Mouse (Mus musculus): ENCODE data around the gene Rtkn2. TPM values are rescaled to one million over a fixed set of nuclear protein-coding genes. Genes with fewer than 3 reads are reported as not detected.

Gene Rtkn2
- polyA plus RNA-seq, 1 experiment from 2014 or later = 9.1 TPM

GRCm38 (mm10) chr10:67951690-67952089, 27.7 kb upstream of the Rtkn2 start:
- H3K27me3 ChIP-seq (ENCODE audit: control insufficient read depth, insufficient read depth, low read length) = no peaks in the 10 kb centered on the region
- no peak overlapping the region for H3K27ac ChIP-seq (ENCODE audit: low read length)
- no peaks in the 10 kb centered on the region for H3K4me1 ChIP-seq (ENCODE audit: control insufficient read depth, insufficient read depth, low read length)
- H3K36me3 ChIP-seq (ENCODE audit: control insufficient read depth, insufficient read depth, low read length) = no peaks in the 10 kb centered on the region
- no peak overlapping the region for H3K4me2 ChIP-seq (replicated peaks; ENCODE audit: low read depth, low read length)
- H3K9ac ChIP-seq (replicated peaks; ENCODE audit: low read depth, low read length) = no peak overlapping the region
- H3K4me3 ChIP-seq (ENCODE audit: low read depth, low read length) = no peak overlapping the region
- WGBS = 53% methylated on average over 4 of the region's 4 CpGs
- no peaks in the 10 kb centered on the region for H3K9me3 ChIP-seq (ENCODE audit: control insufficient read depth, low read depth, low read length)
- ATAC-seq (ENCODE audit: insufficient number of reproducible peaks, insufficient read depth, low FRiP score, low read depth) = no peak

- no peaks in the 10 kb centered on the region for H3K27me3 ChIP-seq (ENCODE audit: control insufficient read depth, insufficient read depth, low read length)
- 93% methylated on average over 2 of the region's 2 CpGs for WGBS
- no peak overlapping the region for H3K9ac ChIP-seq (replicated peaks; ENCODE audit: low read depth, low read length)
- H3K4me3 ChIP-seq (ENCODE audit: low read depth, low read length) = no peak overlapping the region
- no peaks in the 10 kb centered on the region for H3K9me3 ChIP-seq (ENCODE audit: control insufficient read depth, low read depth, low read length)
- H3K27ac ChIP-seq (ENCODE audit: low read length) = no peak overlapping the region
- no peak for ATAC-seq (ENCODE audit: insufficient number of reproducible peaks, insufficient read depth, low FRiP score, low read depth)
- no peaks in the 10 kb centered on the region for H3K4me1 ChIP-seq (ENCODE audit: control insufficient read depth, insufficient read depth, low read length)
- no peaks in the 10 kb centered on the region for H3K36me3 ChIP-seq (ENCODE audit: control insufficient read depth, insufficient read depth, low read length)
- H3K4me2 ChIP-seq (replicated peaks; ENCODE audit: low read depth, low read length) = no peak overlapping the region
Observed at GRCm38 (mm10) chr10:67955982-67956381, 23.4 kb upstream of the Rtkn2 start.

- 49% methylated on average over 3 of the region's 3 CpGs for WGBS
- no peak for ATAC-seq (ENCODE audit: insufficient number of reproducible peaks, insufficient read depth, low FRiP score, low read depth)
- no peaks in the 10 kb centered on the region for H3K36me3 ChIP-seq (ENCODE audit: control insufficient read depth, insufficient read depth, low read length)
- H3K27me3 ChIP-seq (ENCODE audit: control insufficient read depth, insufficient read depth, low read length) = no peaks in the 10 kb centered on the region
- no peaks in the 10 kb centered on the region for H3K4me1 ChIP-seq (ENCODE audit: control insufficient read depth, insufficient read depth, low read length)
- H3K4me3 ChIP-seq (ENCODE audit: low read depth, low read length) = no peak overlapping the region
- no peak overlapping the region for H3K9ac ChIP-seq (replicated peaks; ENCODE audit: low read depth, low read length)
- H3K27ac ChIP-seq (ENCODE audit: low read length) = no peak overlapping the region
- no peak overlapping the region for H3K4me2 ChIP-seq (replicated peaks; ENCODE audit: low read depth, low read length)
- H3K9me3 ChIP-seq (ENCODE audit: control insufficient read depth, low read depth, low read length) = no peaks in the 10 kb centered on the region
Observed at GRCm38 (mm10) chr10:67959982-67960381, 19.4 kb upstream of the Rtkn2 start.

GRCm38 (mm10) chr10:67962496-67962895, 16.9 kb upstream of the Rtkn2 start:
- Histone ChIP-seq H3K36me3 (ENCODE audit: control insufficient read depth, insufficient read depth, low read length) (no peaks in the 10 kb centered on the region), H3K27me3 (ENCODE audit: control insufficient read depth, insufficient read depth, low read length) (no peaks in the 10 kb centered on the region), H3K4me1 (ENCODE audit: control insufficient read depth, insufficient read depth, low read length) (no peaks in the 10 kb centered on the region), H3K27ac (ENCODE audit: low read length) (no peak overlapping the region), H3K9me3 (ENCODE audit: control insufficient read depth, low read depth, low read length) (no peaks in the 10 kb centered on the region), H3K4me3 (ENCODE audit: low read depth, low read length) (no peak overlapping the region), H3K4me2 (replicated peaks; ENCODE audit: low read depth, low read length) (no peak overlapping the region), H3K9ac (replicated peaks; ENCODE audit: low read depth, low read length) (no peak overlapping the region)
- ATAC-seq (ENCODE audit: insufficient number of reproducible peaks, insufficient read depth, low FRiP score, low read depth) = no peak
- WGBS = 69% methylated on average over 10 of the region's 10 CpGs

GRCm38 (mm10) chr10:67964060-67964459, 15.3 kb upstream of the Rtkn2 start:
- no peak overlapping the region for H3K4me3 ChIP-seq (ENCODE audit: low read depth, low read length)
- 71% methylated on average over 8 of the region's 8 CpGs for WGBS
- no peak for ATAC-seq (ENCODE audit: insufficient number of reproducible peaks, insufficient read depth, low FRiP score, low read depth)
- no peaks in the 10 kb centered on the region for H3K27me3 ChIP-seq (ENCODE audit: control insufficient read depth, insufficient read depth, low read length)
- no peak overlapping the region for H3K9ac ChIP-seq (replicated peaks; ENCODE audit: low read depth, low read length)
- no peak overlapping the region for H3K4me2 ChIP-seq (replicated peaks; ENCODE audit: low read depth, low read length)
- no peak overlapping the region for H3K27ac ChIP-seq (ENCODE audit: low read length)
- H3K36me3 ChIP-seq (ENCODE audit: control insufficient read depth, insufficient read depth, low read length) = no peaks in the 10 kb centered on the region
- H3K9me3 ChIP-seq (ENCODE audit: control insufficient read depth, low read depth, low read length) = no peaks in the 10 kb centered on the region
- no peaks in the 10 kb centered on the region for H3K4me1 ChIP-seq (ENCODE audit: control insufficient read depth, insufficient read depth, low read length)

GRCm38 (mm10) chr10:67965251-67965986, 14.0 kb upstream of the Rtkn2 start:
- WGBS = 82% methylated on average over 4 of the region's 4 CpGs
- Histone ChIP-seq H3K4me1 (ENCODE audit: control insufficient read depth, insufficient read depth, low read length) (no peaks in the 10 kb centered on the region), H3K27me3 (ENCODE audit: control insufficient read depth, insufficient read depth, low read length) (no peaks in the 10 kb centered on the region), H3K36me3 (ENCODE audit: control insufficient read depth, insufficient read depth, low read length) (no peaks in the 10 kb centered on the region), H3K9me3 (ENCODE audit: control insufficient read depth, low read depth, low read length) (no peaks in the 10 kb centered on the region), H3K4me3 (ENCODE audit: low read depth, low read length) (no peak overlapping the region), H3K27ac (ENCODE audit: low read length) (no peak overlapping the region), H3K4me2 (replicated peaks; ENCODE audit: low read depth, low read length) (no peak overlapping the region), H3K9ac (replicated peaks; ENCODE audit: low read depth, low read length) (no peak overlapping the region)
- ATAC-seq (ENCODE audit: insufficient number of reproducible peaks, insufficient read depth, low FRiP score, low read depth) = no peak

- Histone ChIP-seq H3K4me3 (ENCODE audit: low read depth, low read length) (no peak overlapping the region), H3K27ac (ENCODE audit: low read length) (no peak overlapping the region), H3K9ac (replicated peaks; ENCODE audit: low read depth, low read length) (no peak overlapping the region), H3K4me2 (replicated peaks; ENCODE audit: low read depth, low read length) (no peak overlapping the region), H3K4me1 (ENCODE audit: control insufficient read depth, insufficient read depth, low read length) (no peaks in the 10 kb centered on the region), H3K9me3 (ENCODE audit: control insufficient read depth, low read depth, low read length) (no peaks in the 10 kb centered on the region), H3K27me3 (ENCODE audit: control insufficient read depth, insufficient read depth, low read length) (no peaks in the 10 kb centered on the region), H3K36me3 (ENCODE audit: control insufficient read depth, insufficient read depth, low read length) (no peaks in the 10 kb centered on the region)
- ATAC-seq (ENCODE audit: insufficient number of reproducible peaks, insufficient read depth, low FRiP score, low read depth) = no peak
- 64% methylated on average over 6 of the region's 6 CpGs for WGBS
Observed at GRCm38 (mm10) chr10:67966102-67966501, 13.3 kb upstream of the Rtkn2 start.

- no peak for ATAC-seq (ENCODE audit: insufficient number of reproducible peaks, insufficient read depth, low FRiP score, low read depth)
- no peak overlapping the region for H3K27ac ChIP-seq (ENCODE audit: low read length)
- no peaks in the 10 kb centered on the region for H3K36me3 ChIP-seq (ENCODE audit: control insufficient read depth, insufficient read depth, low read length)
- H3K9me3 ChIP-seq (ENCODE audit: control insufficient read depth, low read depth, low read length) = no peaks in the 10 kb centered on the region
- H3K27me3 ChIP-seq (ENCODE audit: control insufficient read depth, insufficient read depth, low read length) = no peaks in the 10 kb centered on the region
- 72% methylated on average over 2 of the region's 2 CpGs for WGBS
- H3K4me2 ChIP-seq (replicated peaks; ENCODE audit: low read depth, low read length) = no peak overlapping the region
- no peak overlapping the region for H3K9ac ChIP-seq (replicated peaks; ENCODE audit: low read depth, low read length)
- H3K4me3 ChIP-seq (ENCODE audit: low read depth, low read length) = no peak overlapping the region
- no peaks in the 10 kb centered on the region for H3K4me1 ChIP-seq (ENCODE audit: control insufficient read depth, insufficient read depth, low read length)
Observed at GRCm38 (mm10) chr10:67966983-67967382, 12.4 kb upstream of the Rtkn2 start.

Data from stomach, embryonic 14.5 days (tissue).